Mouse (Mus musculus): Measurements from ENCODE around the gene Phc3. TPM values are rescaled to one million over a fixed set of nuclear protein-coding genes. Genes with fewer than 3 reads are reported as not detected.

Phc3 gene
- 8.7 and 8.9 TPM in 2 replicates for polyA plus RNA-seq (2015; fragmentation: Nextera tagmentation; extraction: Ambion mirVana)

DNA sequence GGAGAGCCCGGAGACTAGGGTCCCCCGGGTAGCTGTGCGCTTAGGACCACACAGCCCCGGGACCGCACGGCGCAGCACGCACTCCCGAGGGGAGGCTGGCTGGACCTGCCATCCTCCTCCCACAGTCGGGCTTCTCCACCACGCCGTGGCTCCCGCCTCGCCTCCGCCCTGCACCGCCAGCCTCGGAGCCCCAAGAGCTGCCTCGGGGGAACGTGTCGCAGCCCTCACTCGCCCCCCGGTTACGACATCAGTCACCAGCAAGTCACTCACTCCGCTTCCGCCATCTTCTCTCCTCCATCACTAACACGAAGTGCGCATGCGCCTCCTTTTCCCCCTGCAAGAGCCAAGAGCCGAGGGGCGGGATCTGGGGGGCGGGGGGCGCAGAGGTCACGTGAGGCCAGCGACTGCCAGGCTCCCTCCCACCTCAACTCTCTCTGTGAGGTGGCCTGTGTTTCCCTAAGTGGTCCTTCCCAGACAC, at the start of gene Phc3:
Gene Phc3 (minus strand): TSS at position 312 of the 478 bp plus-strand sequence.
- ATAC-seq (ENCODE audit: low FRiP score), result peak; percentile 93
- peak within 1 kb of the TSS; percentile 91 for H3K4me3 ChIP-seq (replicated peaks)
- peaks cover 16% of the 10 kb centered on the region for H3K36me3 ChIP-seq
- under 1% methylated on average over 31 of the region's 34 CpGs for WGBS
- H3K27ac ChIP-seq (replicated peaks), result peak within 1 kb of the TSS; percentile 92
- peak within 1 kb of the TSS; percentile 93 for H3K9ac ChIP-seq (replicated peaks)
- peaks cover 15% of the 10 kb centered on the region for H3K4me1 ChIP-seq
- no peaks in the 10 kb centered on the region for H3K27me3 ChIP-seq (replicated peaks)
- H3K4me2 ChIP-seq, result peak within 1 kb of the TSS; percentile 71
- H3K9me3 ChIP-seq (replicated peaks), result no peaks in the 10 kb centered on the region

DNA sequence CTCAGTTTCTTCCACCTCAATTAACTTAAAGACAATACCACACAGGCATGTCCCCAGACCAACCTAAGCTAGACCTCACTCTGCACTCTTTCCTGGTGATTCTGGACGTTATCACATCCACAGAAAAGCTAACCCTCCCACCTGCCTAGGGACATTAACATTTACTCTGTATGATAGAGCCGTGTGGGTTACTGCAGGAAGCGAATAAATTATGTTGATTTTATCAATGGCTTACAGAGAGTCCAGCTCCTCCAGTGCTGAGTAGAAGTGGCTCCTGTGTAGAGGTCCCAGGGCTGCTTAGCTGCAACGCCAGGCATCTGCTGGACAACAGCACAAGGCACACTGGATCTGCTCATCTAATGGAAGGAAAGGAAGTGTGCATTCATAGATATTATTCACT, 48.4 kb upstream of the Phc3 start:
- no peak overlapping the region for H3K27ac ChIP-seq (replicated peaks)
- peaks cover 19% of the 10 kb centered on the region for H3K4me1 ChIP-seq
- H3K9me3 ChIP-seq (replicated peaks), result no peaks in the 10 kb centered on the region
- ATAC-seq (ENCODE audit: low FRiP score), result no peak
- H3K36me3 ChIP-seq, result peaks cover 5% of the 10 kb centered on the region; the same call in 1 of the 2 replicates
- no peak overlapping the region for H3K9ac ChIP-seq (replicated peaks)
- H3K27me3 ChIP-seq (replicated peaks), result no peaks in the 10 kb centered on the region
- no peak overlapping the region for H3K4me2 ChIP-seq
- WGBS, result 43% methylated on average over 4 of the region's 4 CpGs
- H3K4me3 ChIP-seq (replicated peaks), result no peak overlapping the region

DNA sequence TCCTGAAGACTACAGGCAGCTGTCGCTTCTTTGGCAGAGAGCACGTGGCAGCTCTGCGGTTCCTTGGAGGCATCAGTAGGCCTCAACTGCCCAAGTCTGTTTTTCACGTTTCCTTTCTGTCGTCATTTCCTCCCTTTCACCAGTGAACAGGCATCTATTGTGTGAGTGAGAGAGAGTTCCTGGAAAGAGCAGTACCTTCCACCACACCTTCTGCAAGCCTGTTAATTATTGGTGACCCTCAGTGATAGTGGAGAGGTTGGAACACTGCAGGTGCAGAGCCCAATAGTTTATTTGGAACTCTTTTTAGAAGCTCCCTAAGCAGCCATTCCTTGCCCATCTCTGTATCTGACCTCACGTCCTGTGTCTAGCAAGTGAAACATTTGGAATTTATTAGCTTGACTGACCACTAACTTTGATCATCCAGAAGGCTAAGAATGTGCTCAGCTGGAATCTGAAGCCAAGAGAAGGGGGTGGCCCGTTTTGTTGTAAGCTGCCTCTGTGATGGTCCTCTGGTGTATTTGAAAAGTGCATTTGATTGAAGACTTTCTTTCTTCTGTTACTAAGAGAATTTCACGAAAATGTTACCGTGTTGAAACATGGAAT, 47.5 kb upstream of the Phc3 start:
- Histone ChIP-seq H3K4me3 (replicated peaks) (no peak overlapping the region), H3K27ac (replicated peaks) (no peak overlapping the region), H3K4me1 (peaks cover 19% of the 10 kb centered on the region), H3K27me3 (replicated peaks) (no peaks in the 10 kb centered on the region), H3K9ac (replicated peaks) (no peak overlapping the region), H3K4me2 (no peak overlapping the region), H3K36me3 (peaks cover 5% of the 10 kb centered on the region; the same call in 1 of the 2 replicates), H3K9me3 (replicated peaks) (no peaks in the 10 kb centered on the region)
- ATAC-seq (ENCODE audit: low FRiP score), result no peak
- WGBS, result 49% methylated on average over 9 of the region's 9 CpGs

DNA sequence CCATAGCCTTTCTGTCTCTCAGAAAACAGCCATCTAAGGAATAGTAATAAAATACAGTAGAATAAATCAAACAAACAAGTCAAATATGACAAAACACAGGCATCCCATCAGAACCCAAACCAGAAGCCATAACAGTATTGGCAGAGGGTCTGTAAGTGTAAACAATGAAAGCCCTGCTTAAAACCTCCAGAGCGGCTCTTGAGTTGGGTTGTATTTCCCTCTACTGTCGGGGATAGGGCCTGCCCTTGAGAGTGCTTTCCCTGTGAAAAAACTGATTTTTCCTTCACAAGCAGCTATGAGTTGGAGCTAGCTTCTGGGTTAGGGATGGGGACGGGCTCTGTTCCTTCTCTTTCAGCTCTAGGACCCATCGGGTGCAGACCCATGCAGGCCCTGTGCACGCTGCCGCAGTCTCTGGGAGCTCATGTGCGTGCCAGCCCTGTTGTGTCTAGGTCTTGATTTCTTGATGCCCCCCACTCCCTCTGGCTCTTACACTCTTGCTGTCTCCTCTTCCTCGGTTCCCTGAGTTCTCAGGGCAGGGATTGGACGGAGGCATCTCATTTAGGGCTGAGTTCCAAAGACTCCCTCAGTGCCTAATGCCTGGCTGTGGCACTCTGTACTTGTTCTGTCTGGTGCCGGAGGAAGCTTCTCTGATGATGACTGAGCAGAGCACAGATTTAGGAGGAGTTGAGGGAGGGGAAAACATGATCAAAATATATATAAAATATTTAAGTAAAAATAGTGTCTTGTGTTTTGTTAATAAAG, 46.6 kb upstream of the Phc3 start:
- Histone ChIP-seq H3K27me3 (replicated peaks) (no peaks in the 10 kb centered on the region), H3K4me1 (peaks cover 19% of the 10 kb centered on the region), H3K9ac (replicated peaks) (no peak overlapping the region), H3K4me3 (replicated peaks) (no peak overlapping the region), H3K36me3 (peaks cover 5% of the 10 kb centered on the region; the same call in 1 of the 2 replicates), H3K27ac (replicated peaks) (no peak overlapping the region), H3K9me3 (replicated peaks) (no peaks in the 10 kb centered on the region), H3K4me2 (no peak overlapping the region)
- ATAC-seq (ENCODE audit: low FRiP score), result no peak
- WGBS, result 79% methylated on average over 10 of the region's 10 CpGs

DNA sequence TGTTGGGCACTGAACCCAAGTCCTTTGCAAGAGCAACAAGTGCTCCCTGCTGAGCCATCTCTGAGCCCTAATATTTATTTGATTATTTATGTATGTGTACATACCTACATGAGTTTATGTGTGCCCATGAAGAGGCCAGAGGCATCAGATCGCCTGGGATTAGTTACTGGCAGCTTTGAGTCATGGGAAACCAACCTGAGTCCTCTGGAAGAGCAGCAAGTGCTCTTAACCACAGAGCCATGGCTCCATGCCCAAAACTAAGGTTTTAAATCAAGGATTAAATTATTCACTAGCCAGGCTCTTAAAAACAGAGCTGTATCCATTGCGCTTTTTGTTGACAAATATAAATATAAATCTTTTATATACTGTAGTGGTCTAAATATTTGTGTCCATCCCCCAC, 45.2 kb upstream of the Phc3 start:
- H3K36me3 ChIP-seq, result no peaks in the 10 kb centered on the region
- H3K27ac ChIP-seq (replicated peaks), result no peak overlapping the region
- no peak overlapping the region for H3K4me2 ChIP-seq
- H3K27me3 ChIP-seq (replicated peaks), result no peaks in the 10 kb centered on the region
- no peak overlapping the region for H3K9ac ChIP-seq (replicated peaks)
- H3K4me1 ChIP-seq, result peaks cover 19% of the 10 kb centered on the region
- WGBS, result 89% methylated on average over 2 of the region's 2 CpGs
- ATAC-seq (ENCODE audit: low FRiP score), result no peak
- H3K9me3 ChIP-seq (replicated peaks), result no peaks in the 10 kb centered on the region
- no peak overlapping the region for H3K4me3 ChIP-seq (replicated peaks)

- Histone ChIP-seq H3K9ac (replicated peaks) (no peak overlapping the region), H3K4me3 (replicated peaks) (no peak overlapping the region), H3K27me3 (replicated peaks) (no peaks in the 10 kb centered on the region), H3K4me1 (peaks cover 9% of the 10 kb centered on the region), H3K27ac (replicated peaks) (no peak overlapping the region), H3K4me2 (no peak overlapping the region), H3K36me3 (no peaks in the 10 kb centered on the region), H3K9me3 (replicated peaks) (no peaks in the 10 kb centered on the region)
- no peak for ATAC-seq (ENCODE audit: low FRiP score)
- 77% methylated on average over 6 of the region's 6 CpGs for WGBS
Measured at GRCm38 (mm10) chr3:31004320-31005209, 35.4 kb upstream of the Phc3 start.

- Histone ChIP-seq H3K4me1 (peaks cover 28% of the 10 kb centered on the region), H3K9me3 (replicated peaks) (no peaks in the 10 kb centered on the region), H3K27ac (replicated peaks) (no peak overlapping the region), H3K36me3 (no peaks in the 10 kb centered on the region), H3K9ac (replicated peaks) (no peak overlapping the region), H3K4me2 (no peak overlapping the region), H3K4me3 (replicated peaks) (no peak overlapping the region), H3K27me3 (replicated peaks) (no peaks in the 10 kb centered on the region)
- no peak for ATAC-seq (ENCODE audit: low FRiP score)
- 36% methylated on average over 3 of the region's 3 CpGs for WGBS
Measured at GRCm38 (mm10) chr3:31001048-31001676, 31.9 kb upstream of the Phc3 start.

- no peak overlapping the region for H3K4me2 ChIP-seq
- H3K9ac ChIP-seq (replicated peaks), result no peak overlapping the region
- H3K36me3 ChIP-seq, result no peaks in the 10 kb centered on the region
- H3K27me3 ChIP-seq (replicated peaks), result no peaks in the 10 kb centered on the region
- peak overlapping the region; percentile 18; the same call in 1 of the 2 replicates for H3K27ac ChIP-seq (replicated peaks)
- peaks cover 28% of the 10 kb centered on the region for H3K4me1 ChIP-seq
- no peak overlapping the region for H3K4me3 ChIP-seq (replicated peaks)
- no peaks in the 10 kb centered on the region for H3K9me3 ChIP-seq (replicated peaks)
- WGBS, result 36% methylated on average over 4 of the region's 4 CpGs
- no peak for ATAC-seq (ENCODE audit: low FRiP score)
Measured at GRCm38 (mm10) chr3:31000018-31000407, 30.8 kb upstream of the Phc3 start.

GRCm38 (mm10) chr3:30999401-31000017, 30.3 kb upstream of the Phc3 start:
- Histone ChIP-seq H3K27ac (replicated peaks) (peak overlapping the region; percentile 18; the same call in 1 of the 2 replicates), H3K9ac (replicated peaks) (no peak overlapping the region)
- WGBS, result 60% methylated on average over 10 of the region's 10 CpGs

GRCm38 (mm10) chr3:30996688-30997014, 27.4 kb upstream of the Phc3 start:
- 5% methylated on average over 4 of the region's 4 CpGs for whole genome bisulfite sequencing
- H3K4me2 ChIP-seq, result peak overlapping the region; percentile 60
- peak overlapping the region; percentile 74 for H3K4me3 ChIP-seq (replicated peaks)
- peaks cover 35% of the 10 kb centered on the region for H3K4me1 ChIP-seq
- no peaks in the 10 kb centered on the region for H3K36me3 ChIP-seq
- H3K27me3 ChIP-seq (replicated peaks), result no peaks in the 10 kb centered on the region
- H3K9me3 ChIP-seq (replicated peaks), result no peaks in the 10 kb centered on the region
- no peak overlapping the region for H3K27ac ChIP-seq (replicated peaks)
- peak overlapping the region; percentile 84 for H3K9ac ChIP-seq (replicated peaks)
- no peak for ATAC-seq (ENCODE audit: low FRiP score)

More at GRCm38 (mm10) chr3:30999401-31000017, 30.3 kb upstream of the Phc3 start:
- Histone ChIP-seq H3K27me3 (replicated peaks) (no peaks in the 10 kb centered on the region), H3K4me3 (replicated peaks) (no peak overlapping the region), H3K36me3 (no peaks in the 10 kb centered on the region), H3K9me3 (replicated peaks) (no peaks in the 10 kb centered on the region), H3K4me2 (no peak overlapping the region), H3K4me1 (peaks cover 33% of the 10 kb centered on the region)
- no peak for ATAC-seq (ENCODE audit: low FRiP score)
